Mouse (Mus musculus) cerebellum, adult 11 months (tissue): ENCODE data around the gene Iffo2.

Source experiments
- DNase-seq: peaks from one replicate; pipeline ENCODE4 v3.0.0; 2022

The Iffo2 gene

DNA sequence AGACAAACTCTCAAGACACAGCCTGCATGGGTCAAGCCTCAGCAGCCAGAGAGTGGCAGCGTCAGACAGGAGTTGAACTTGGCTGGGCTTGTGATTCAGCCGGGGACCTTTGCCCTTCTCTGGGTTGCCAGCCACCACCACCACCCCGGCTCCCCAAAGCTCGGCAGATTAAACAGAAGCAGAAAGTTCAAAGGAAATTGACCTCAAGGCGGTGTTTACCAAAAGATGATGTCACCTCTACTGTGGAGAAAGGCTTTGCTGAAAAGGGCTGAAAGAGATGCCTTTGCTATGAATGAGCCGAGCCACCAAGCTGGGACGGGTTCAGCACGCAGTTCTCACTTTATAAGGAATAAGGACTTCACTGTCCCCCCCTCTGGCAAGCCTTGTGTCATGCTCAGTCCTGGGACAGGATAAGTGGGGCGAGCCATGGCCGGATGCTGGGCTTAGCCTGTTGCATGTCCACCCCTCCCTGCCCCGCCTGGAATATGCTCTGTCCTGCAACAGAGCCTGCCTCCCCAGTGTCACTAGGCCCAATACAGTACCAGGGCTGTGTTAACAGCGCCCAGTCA, 4.9 kb downstream of the Iffo2 start:
- DNase-seq = no peak

DNA sequence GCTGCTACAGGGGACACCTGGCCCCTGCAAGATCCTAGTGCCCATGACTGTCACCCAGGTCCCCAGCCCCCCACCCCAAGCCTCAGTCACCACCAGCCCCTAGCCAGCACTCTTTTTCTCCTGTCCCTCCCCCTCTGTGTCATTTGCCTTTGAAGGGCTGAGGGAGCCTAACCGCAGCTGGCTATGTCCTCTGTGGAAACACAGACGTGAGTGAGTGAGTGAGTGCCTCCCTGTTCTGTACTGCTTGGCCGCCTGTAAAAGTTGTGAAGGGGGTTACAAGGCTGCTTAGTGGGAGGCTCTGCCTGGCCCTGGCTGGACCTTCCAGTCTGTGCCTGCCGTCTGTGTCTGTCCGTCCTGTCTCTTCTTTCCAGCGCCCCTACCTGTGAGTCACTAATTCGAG, 5.4 kb downstream of the Iffo2 start:
- DNase-seq = no peak

DNA sequence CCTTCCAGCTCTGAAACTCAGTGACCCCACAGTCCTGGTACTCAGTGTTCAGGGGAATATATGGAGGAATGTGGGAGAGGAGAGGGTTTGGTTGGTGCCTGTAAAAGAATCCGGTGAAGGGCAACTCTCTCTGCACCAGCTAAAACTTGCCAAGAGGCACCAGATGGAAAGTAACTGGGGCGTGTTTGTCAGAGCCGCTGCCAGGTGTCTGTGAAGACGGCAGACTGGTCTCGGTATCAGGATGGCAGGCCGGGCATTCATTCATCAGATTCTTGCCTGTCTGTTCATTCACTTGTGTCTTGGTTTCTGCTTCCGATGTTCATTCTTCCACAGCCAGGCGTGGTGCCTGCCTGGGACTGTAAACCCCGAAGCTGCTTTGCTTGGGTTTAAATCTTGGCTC, 6.4 kb downstream of the Iffo2 start:
- peak; percentile 45 for DNase-seq

DNA sequence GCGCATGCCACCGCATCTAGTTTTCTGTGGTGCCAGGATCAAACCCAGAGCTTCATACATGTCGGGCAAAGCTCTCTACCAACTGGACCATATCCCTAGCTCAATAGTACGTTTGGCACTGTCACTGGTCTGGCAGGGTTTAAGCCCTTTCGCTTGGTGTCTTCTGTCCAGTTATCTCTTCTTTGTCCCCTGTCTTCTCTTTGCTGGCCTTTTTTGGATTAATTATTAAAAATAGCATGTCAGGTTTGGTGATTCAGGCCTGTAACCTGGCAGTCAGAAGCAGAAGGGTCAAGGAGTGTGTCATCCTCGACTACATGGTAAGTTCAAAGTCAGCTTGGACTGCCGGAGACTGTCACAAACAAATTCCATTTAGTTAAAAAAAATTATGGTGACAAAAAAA, 10.4 kb downstream of the Iffo2 start:
- no peak for DNase-seq

DNA sequence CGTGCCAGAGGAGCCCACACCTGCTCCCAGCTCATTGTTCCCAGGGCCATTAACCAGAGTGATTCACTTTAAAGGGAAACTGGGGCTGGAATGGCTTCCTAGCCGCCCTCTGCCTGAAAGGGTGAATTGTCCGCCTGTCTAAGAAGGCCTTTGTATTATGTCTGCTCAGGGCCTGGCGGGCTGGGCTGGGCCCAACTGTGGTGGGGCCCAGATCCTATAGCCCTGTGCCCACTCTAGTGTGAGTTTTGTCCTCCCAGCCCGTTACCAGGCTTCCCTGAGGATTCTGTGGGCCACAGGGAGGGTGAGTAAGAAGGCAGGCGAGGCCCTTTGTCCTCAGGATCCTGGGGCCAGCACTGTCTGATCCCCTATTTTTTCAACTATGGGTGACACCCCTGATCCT, 15.4 kb downstream of the Iffo2 start:
- no peak for DNase-seq

DNA sequence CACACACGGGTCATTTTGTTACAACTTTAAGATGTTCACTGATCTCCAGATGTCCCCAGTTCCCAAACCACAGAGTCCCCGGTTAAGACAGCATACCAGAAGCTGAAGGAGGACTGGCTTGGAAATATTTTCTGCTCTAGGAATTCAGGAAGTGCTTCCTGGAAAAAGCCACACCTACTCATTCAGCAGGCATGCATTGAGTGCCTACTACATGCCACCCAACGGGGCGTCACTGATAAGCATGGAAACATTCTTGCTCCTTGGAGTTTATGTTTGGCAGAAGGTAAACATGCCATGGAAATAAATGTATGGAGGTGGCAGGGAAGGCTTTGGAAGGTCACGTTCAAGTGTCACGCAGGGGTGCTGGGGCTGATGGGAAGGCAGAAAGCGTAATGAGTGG, 19.1 kb downstream of the Iffo2 start:
- no peak for DNase-seq

DNA sequence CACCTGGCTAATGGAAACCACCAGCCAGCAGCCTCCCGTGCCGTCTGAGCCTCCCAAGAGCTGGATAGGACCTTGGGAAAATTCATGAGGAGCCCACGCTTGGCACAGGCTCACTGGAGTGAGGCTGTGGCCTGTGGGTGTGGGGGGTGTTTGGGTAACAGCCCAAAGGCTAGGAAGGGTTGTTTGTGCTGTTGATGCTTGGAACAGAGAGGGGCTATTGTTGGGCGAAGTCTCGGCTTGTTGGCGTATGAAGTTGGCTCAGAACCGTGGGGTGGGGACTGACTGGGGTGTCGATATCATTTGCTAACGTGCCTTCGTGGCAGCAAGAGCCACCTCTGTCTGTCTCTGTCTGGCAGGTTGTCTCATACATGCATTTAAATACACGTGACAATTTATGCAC, 24.9 kb downstream of the Iffo2 start:
- DNase-seq = no peak

DNA sequence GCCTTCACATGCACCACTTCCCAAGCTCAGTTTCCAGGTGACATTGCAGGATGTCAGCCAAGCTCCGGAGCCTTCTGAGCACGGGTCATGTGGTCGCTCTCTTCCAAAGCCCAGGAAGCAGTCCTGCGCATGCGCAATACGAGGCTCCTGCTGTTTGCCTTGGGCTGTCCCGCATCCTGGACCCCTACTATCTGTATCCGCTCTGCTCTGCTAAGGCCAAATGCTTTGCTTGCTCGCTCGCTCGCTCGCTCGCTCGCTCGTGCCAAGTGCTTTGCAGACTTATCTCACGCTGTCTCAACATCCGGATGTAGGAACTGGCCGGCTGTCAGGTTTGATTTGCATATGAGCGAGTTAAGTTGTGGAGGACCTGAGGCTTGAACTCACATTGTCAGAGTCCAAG, 25.6 kb downstream of the Iffo2 start:
- DNase-seq = no peak

DNA sequence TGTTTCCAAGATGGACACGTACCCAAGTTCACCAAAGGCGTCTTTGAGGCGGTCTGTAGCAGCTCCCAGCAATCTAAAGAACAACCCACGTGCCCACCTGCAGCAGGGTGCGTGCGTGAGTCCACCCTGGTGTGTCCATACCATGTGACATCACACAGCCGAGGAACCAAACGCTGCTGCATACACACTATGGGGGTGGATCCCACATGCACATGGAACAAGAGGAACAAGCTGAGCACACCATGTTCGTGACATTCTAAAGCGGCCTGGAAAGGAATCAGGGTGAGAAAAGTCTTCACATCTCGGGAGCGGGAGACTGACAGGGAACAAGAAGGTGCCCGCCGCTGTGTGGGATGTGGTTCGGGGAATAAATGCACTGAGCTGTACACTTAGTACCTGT, 38.0 kb downstream of the Iffo2 start:
- no peak for DNase-seq

DNA sequence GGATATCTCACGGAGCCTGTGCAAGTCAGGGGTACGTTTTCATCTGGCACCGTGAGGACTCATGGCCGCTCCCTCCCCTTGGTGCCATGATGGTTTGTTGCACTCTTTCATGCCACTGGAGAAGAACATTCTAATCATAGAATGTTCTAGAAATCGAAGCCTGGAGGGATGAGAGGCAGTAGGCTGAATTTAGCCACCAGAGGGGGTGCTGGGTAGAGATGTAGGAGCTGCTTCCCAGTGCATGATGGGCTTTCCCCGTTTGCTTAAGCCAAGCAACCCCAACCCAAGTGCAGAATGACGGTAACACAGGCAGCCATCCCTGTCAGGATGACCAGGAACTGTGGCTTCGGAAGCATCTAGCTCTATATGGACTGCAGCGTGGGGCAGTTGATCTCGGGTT, 40.4 kb downstream of the Iffo2 start:
- DNase-seq = no peak

DNA sequence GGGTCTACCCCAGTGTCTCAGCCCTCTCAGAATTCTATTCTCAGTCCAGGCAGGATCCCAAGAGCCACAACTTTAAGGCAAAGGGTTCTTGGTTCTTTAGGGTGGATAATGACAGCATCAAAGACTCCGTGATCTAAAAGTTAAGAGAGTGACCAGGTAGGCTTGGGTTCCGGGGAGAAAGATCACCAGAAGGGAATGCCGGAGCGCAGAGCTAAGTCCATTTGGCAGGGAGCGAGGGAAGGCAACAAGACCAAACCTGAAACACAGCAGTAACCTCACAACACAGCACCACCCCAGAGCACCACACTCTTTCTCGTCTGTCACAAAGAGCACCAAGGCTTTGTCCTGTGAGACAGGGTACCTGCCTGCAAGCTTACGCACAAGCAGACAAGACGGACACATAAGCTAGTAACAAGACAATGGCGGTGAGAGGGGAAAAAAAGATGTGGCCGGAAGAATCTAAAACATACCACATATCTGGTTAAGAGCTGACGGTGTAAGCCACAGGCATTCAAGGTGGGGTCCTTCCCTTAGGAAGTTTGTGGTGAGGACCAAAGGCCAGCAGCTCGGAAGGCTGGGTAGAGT, 42.7 kb downstream of the Iffo2 start:
- DNase-seq = peak; percentile 32

DNA sequence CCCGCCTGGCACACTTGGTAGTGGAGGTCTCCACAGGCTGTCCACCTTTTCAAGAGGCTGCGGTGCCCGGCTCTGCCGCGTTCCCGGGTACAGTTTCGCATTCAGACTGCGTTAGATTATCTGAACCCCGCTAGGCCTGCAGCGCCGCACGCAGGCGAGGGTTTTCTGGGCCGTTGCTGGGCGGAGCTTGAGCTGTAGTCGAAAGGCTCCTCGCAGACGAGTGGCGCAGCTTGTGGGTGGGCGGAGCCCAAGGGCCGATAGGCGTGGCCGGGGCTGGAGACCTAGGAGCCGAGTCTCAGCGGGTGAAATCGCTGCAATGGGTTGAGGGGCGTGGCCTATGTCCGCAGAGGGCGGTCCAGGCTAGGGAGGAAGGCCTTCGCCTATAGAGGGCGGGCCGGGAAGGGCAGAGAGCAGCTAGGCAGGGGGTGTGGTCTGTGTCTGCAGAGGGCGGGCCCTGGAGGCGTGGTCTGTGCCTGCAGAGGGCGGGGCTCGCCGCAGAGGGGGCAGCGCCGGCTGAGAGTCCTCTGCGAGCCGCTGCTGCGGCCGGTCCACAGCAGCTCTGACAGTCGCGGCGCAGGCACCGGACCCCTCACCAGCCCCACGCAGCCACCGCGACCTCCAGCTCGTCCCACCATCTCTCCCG, 43.9 kb downstream of the Iffo2 start:
- DNase-seq = peak; percentile 100

DNA sequence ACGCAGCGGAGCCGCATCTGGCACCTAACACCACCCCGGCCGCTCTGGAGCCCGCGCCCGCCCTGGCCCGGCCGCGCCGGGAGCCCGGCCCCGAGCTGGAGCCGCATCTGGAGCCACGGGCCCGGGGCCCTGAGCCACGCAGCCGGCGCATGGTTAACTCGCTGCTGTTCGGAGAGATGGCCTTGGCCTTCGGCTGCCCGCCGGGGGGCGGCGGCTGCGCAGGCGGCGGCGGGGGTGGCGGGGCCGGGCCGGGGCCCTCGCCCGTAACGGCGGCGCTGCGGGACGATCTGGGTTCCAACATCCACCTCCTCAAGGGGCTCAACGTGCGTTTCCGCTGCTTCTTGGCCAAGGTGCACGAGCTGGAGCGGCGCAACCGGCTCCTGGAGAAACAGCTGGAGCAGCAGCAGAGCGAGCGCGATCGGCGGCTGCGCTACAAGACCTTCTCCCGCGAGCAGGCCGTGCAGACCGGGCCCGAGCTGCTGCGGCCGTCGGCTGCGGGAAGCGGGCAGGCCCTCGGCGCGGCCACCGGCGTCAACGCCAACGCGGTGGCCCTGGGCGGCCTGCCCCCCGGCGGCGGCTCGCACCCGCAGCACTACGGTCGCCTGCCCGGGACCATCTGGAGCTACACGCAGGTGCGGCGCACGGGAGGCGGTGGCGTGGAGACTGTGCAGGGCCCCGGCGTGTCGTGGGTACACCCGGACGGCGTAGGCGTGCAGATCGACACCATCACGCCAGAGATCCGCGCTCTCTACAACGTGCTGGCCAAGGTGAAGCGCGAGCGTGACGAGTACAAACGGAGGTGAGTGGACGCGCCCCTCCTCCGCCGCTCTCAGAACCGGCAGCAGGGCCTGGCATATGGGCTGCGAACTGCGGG, 44.7 kb downstream of the Iffo2 start:
- DNase-seq = peak; percentile 70

DNA sequence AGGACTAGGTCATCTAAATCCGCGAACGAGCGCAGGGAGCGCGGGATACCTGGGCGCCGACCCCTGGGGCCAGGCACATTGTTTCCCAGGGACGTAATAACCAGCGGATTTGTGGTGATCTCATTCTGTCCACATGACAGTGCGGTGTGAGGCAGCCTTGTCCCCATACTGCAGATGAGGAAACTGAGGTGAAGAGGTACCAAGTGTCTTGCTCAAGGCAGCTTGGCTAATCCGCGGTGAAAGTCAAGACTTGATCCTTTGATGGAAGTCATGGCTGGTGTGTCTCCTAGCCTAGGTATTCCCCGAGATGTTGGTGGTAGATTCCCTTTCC, 45.3 kb downstream of the Iffo2 start:
- DNase-seq = no peak

DNA sequence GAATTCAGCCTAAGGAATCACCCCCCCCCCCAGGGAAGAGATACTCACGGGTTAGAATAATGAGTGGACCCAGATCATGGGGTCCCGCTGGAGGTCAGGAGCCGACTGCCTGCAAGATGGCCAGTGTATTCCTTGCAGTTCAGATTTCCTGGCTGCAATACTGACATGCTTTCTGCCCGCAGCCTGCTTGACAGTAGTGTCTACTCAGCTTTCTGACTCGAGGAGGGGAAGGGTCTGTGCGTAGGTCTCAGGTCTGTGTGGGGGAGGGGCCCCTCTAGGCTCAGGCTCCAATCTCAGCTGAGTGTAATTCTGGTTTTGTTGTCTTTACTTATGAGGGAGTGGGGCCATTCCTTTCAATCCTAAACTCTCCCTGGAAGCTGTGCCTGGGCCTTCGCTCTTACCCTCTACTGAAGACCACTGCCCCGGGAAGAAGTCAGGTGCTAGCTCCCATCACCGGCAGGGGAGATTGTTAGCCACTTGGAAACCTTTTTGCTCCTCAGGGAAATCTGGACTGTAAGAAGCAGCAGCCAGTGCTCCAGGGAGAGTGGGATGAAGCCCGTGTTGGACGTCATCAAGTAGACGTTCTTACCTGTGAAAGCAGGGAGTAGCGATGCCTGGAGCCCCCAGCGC, 46.0 kb downstream of the Iffo2 start:
- DNase-seq = peak; percentile 40

DNA sequence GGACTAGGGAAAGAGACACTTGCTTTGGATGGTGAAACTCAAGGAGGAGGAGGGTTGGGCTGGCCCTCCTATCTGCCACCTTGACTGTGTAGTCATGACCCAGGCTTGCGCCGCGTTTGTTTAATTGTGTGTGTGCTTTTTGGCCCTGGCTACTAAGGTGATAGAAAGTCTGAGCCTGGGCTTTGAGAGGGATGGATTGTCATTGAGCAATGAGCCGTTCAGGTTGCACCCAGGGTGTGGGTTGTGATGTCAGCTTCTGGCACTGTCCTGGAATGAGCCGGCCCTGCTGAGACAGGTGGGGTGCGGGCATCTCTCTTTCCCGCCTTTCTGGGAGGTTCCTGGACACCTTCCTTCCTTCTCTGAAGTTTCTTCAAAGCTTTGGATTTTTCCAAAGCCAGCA, 46.7 kb downstream of the Iffo2 start:
- no peak for DNase-seq

DNA sequence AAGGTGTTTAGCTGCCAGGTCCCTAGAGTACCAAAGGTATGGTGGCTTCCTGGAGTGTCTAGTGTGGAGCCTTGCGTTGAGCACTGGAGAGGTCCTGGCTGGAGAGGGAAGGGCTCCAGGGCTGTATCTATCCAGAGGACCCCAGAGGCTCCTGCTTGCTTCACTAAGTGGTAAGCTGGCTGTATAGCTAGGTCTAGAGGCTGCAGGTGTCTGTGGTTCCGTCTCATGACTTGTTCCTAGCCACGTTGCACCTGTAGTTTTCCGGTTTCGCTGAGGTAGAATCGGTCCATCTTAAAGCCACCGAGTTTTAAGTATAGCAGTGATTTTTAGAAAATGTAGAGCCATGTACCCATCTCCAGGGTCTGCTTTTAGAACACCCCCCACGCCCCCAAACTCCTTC, 48.0 kb downstream of the Iffo2 start:
- DNase-seq = no peak

DNA sequence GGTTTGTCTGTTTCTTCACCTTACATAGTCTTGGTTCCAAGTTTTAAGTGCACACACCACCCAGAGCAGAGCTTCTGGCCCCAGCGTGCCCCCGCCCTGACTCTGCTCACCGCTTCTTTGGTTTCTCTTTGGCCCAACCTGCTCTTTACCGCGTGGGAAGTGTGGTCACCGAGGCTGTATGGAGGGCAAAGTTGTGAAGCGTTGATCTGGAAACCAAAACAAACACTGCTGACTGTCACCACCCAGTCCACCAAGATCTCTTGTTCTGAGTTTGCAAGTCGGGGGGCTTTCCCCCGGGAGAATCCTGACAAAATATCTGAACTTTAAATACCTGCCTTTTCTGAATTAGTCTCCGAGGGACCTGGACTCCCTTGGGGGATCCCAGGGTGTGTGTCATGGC, 48.7 kb downstream of the Iffo2 start:
- peak; percentile 17 for DNase-seq

DNA sequence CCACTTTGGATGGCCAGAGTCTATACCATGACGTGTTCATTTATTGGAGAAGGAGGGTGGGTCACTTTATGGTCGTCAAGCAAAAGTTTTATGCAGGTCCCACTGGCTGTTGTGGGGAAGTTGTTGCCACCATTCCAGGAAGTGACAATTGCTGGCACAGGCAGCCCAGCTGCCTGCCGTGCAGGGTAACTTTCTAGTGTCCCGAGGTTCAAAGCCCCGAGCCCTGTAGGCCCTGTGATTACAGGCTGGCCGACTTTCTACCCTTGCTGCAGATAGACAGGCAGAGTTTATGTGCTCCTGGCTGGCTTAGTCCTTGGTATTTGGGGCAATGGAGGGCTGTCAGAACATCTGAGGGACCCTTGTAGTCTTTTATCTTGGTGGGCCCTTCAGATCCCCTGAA, 49.1 kb downstream of the Iffo2 start:
- DNase-seq = no peak

DNA sequence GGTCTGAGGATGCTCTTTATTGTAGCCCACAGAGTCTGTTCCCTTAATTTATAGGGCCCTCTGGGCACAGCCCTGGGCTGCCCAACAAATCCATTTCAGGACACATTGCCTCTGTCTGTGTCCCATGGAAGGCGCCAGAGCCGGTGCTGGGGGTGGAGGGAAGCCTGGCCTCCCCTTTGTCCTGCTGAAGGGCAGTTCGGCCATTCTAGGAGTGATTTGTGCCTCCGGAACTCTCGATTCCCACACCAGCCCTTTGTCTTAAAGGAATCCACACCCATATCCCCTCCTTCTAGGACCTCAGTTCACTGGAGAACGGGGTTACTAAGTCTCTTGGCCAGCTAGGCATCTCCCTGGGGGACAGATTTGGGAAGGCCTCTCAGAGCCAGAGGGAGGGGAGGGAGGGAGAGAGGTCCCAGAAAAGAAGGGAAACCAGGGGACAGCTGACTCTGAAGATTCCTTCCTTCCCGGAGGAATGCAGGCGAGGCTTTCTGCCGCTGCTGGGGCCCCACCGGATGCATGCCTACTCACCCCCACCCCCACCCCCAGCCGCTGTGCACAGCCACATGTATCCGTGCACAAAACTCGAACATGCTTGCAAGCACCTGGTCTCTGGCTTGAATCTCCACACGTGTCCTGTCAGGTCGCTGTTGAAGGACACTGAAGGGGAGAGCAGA, 50.5 kb downstream of the Iffo2 start:
- DNase-seq = peak; percentile 22

DNA sequence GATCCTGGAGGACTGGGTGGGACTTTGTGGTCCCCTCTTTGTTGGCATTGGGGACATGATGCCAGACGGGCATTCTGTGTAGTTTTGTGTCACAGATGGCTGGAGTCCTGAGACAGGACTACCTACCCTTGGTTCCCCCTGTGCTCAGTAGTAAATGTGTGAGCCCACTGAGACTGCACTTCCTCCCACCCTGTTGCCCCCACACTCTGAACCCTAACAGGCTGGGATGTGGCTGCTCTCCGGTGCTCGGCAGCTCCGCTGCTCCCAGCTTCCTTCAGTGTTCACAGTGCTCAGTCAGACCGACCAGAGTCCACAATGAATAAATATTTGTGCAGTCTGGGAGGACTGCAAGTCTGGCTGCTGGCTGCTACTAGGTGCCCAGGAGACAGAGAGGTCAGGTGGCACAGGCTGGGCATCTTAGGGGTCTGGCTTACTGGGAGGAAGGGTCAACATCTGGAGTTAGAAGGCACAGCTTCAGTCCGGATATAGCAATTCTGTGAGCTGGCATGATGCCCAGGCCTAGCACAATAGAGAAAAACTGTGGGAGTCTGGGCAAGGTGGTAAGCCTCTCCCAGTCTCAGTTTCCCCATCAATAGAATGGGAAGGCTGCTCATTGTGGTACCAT, 51.2 kb downstream of the Iffo2 start:
- peak; percentile 47 for DNase-seq

DNA sequence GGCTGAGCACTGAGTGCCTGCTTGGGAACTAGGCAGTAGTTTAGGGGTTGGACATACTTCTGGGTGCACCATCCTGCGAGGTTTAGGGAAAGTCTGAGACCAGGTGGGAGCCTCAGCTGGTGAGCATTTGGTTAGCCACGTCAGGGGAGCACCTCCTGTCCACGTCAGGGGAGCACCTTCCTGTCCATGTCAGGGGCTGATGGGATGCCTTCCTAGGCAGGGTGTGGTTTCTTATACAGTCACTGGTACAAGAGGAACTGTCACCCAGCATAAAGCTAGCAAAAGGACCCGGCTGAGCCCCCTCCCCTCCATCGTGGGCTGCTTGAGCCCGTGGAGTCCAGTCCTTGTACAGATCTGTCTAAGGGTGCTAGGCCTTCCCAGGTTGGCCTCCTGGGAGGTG, 52.0 kb downstream of the Iffo2 start:
- peak; percentile 21 for DNase-seq

DNA sequence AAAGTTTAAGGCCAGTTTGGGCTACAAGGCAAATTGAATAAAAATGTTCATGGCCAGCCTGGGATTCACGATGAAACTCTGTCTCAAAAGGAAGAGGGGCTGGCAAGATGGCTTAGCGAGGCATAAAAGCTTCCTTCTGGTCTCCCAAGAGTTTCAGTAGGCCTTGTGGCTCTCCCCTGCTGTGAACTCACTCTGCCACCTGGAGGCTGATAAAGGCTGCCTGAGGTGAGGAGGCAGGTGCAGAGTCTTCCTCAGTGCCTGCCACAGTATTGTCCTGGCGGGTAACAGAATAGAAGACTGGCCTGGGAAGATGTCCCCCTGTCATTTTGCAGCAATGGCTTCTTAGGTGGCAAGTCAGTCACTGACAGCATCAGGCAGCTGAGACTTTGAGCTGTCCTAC, 52.6 kb downstream of the Iffo2 start:
- DNase-seq = no peak
